Mouse (Mus musculus) kidney, adult 2 months (tissue): ENCODE data around the gene Grhpr. TPM values are rescaled to one million over a fixed set of nuclear protein-coding genes. Genes with fewer than 3 reads are reported as not detected.

Experiments
- DNase-seq: peaks from one replicate; pipeline ENCODE4 v3.0.0; 2021
- H3K27ac ChIP-seq: fragments of 200-500 bp; 2 replicates; pipeline ENCODE4 v1.5.1; 2012; ENCODE audit warnings: low read depth, low read length, control low read depth, inconsistent platforms; ENCODE audit not compliant: insufficient read depth
- H3K27me3 ChIP-seq: fragments of 200-500 bp; replicated peaks from 2 replicates; pipeline ENCODE4 v1.6.1; 2012; ENCODE audit warnings: mild to moderate bottlenecking, moderate library complexity, low read length, inconsistent platforms; ENCODE audit not compliant: control insufficient read depth, insufficient read depth
- H3K36me3 ChIP-seq: fragments of 200-500 bp; 2 replicates; pipeline ENCODE4 v1.6.1; 2012; ENCODE audit warnings: mild to moderate bottlenecking, moderate library complexity, low read length, inconsistent platforms; ENCODE audit not compliant: control insufficient read depth, insufficient read depth
- H3K4me1 ChIP-seq: fragments of 200-500 bp; 2 replicates; pipeline ENCODE4 v1.6.1; 2011; ENCODE audit warnings: low read length; ENCODE audit not compliant: control insufficient read depth, insufficient read depth
- H3K4me3 ChIP-seq: fragments of 200-500 bp; 2 replicates; pipeline ENCODE4 v1.5.1; 2011; ENCODE audit warnings: mild to moderate bottlenecking, low read depth, low read length, control low read depth; ENCODE audit not compliant: insufficient read depth
- CTCF ChIP-seq: fragments of 200-500 bp; conservative IDR thresholded peaks from 2 replicates; pipeline ENCODE4 v1.5.1; 2011; ENCODE audit warnings: low read depth, mild to moderate bottlenecking, control low read depth, low read length, moderate library complexity, mixed read lengths; ENCODE audit not compliant: insufficient read depth, insufficient read length
- POLR2A ChIP-seq: fragments of 200-500 bp; IDR thresholded peaks from one replicate; pipeline ENCODE4 v1.6.1; 2011; ENCODE audit warnings: low read depth, low read length, control low read depth
- WGBS: fragments of 180-500 bp; shearing (Covaris S2); methylation state at CpG from one replicate; pipeline ENCODE4 v1.1.7; 2018; 5-methylcytosine and 5-hydroxymethylcytosine counted together
- polyA plus RNA-seq: library from polyadenylated mRNA; depleted of rRNA; stranded (reverse); fragments of >200 nt; gene quantifications from 2 replicates; pipeline ENCODE4 v1.2.3, GENCODE M21; 2012

Grhpr gene
- polyA plus RNA-seq, 1 experiment: 342 TPM

GRCm38 (mm10) chr4:44963156-44963555 lies 18.0 kb upstream of the Grhpr start:
- no peak overlapping the region for H3K4me3 ChIP-seq
- no peak overlapping the region for H3K27ac ChIP-seq
- H3K36me3 ChIP-seq: no peaks in the 10 kb centered on the region
- WGBS: 37% methylated on average over 11 of the region's 11 CpGs
- no peaks in the 10 kb centered on the region for H3K4me1 ChIP-seq
- DNase-seq: peak; percentile 80
- TF ChIP-seq CTCF (no peak), POLR2A (no peak)
- H3K27me3 ChIP-seq: no peaks in the 10 kb centered on the region

- H3K27me3 ChIP-seq: no peaks in the 10 kb centered on the region
- no peaks in the 10 kb centered on the region for H3K36me3 ChIP-seq
- no peak for DNase-seq
- 92% methylated on average over 2 of the region's 2 CpGs for WGBS
- H3K4me3 ChIP-seq: no peak overlapping the region
- TF ChIP-seq CTCF: no peak
- TF ChIP-seq POLR2A: no peak
- no peaks in the 10 kb centered on the region for H3K4me1 ChIP-seq
- H3K27ac ChIP-seq: 0 out of 2 replicates have a peak overlapping the region, but pooled peaks have one; percentile 59
These were observed 16.0 kb upstream of the Grhpr start for GRCm38 (mm10) chr4:44965175-44965574.

DNA sequence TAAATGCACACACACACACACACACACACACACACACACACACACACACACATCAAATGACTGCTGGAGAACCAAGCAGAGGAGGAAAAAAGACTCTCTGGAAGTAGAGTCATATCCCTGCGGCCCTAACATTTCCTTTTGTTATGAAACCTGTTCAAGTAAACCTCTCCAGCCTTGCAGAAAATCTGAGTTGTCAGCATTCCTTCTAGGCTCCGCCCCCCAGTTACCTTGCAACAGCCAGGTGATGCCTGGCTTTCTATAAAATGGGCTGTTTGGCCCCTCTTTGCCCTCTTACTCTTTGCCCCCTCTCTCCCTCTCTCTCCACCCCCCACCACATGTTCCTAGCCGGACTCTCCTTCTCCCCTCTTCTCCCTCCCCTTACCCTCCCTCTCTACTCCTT lies 15.5 kb upstream of the Grhpr start:
- Histone ChIP-seq H3K4me1 (no peaks in the 10 kb centered on the region), H3K4me3 (no peak overlapping the region), H3K27ac (peak overlapping the region; percentile 59), H3K36me3 (no peaks in the 10 kb centered on the region), H3K27me3 (no peaks in the 10 kb centered on the region)
- peak; percentile 56 for DNase-seq
- TF ChIP-seq CTCF: no peak
- no peak for TF ChIP-seq POLR2A
- 80% methylated on average over 3 of the region's 3 CpGs for WGBS

- WGBS: 88% methylated on average over 8 of the region's 8 CpGs
- TF ChIP-seq CTCF (no peak), POLR2A (no peak)
- H3K4me3 ChIP-seq: no peak overlapping the region
- H3K36me3 ChIP-seq: no peaks in the 10 kb centered on the region
- no peaks in the 10 kb centered on the region for H3K4me1 ChIP-seq
- H3K27me3 ChIP-seq: no peaks in the 10 kb centered on the region
- no peak for DNase-seq
- H3K27ac ChIP-seq: no peak overlapping the region
These were observed 13.8 kb upstream of the Grhpr start for GRCm38 (mm10) chr4:44967402-44967801.

DNA sequence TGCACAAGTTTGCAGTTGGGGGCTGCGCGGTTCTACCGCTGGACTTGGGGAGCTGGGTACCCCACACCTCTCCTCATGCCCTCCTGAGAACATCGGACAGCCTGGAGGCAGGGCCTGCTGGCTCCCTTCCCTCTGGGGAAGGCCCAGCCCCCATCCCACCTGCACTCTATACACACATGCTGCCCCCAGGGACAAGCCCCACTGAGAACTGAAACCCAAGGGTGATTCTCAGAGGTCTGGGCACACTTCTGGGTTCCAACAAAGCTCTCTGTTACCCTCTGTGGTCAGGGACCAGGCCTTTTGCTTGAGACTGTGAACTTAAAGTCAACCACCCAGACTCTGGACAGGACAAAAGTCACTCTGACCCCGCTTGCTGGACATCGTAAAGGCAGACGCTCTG lies 11.1 kb upstream of the Grhpr start:
- 84% methylated on average over 7 of the region's 7 CpGs for WGBS
- Histone ChIP-seq H3K4me1 (no peaks in the 10 kb centered on the region; the same call in 1 of the 2 replicates), H3K4me3 (no peak overlapping the region), H3K36me3 (no peaks in the 10 kb centered on the region), H3K27ac (no peak overlapping the region), H3K27me3 (no peaks in the 10 kb centered on the region)
- TF ChIP-seq POLR2A (no peak), CTCF (no peak)
- no peak for DNase-seq

- TF ChIP-seq CTCF: peak; percentile 82
- no peak for TF ChIP-seq POLR2A
- Histone ChIP-seq H3K27ac (no peak overlapping the region), H3K36me3 (no peaks in the 10 kb centered on the region), H3K27me3 (no peaks in the 10 kb centered on the region), H3K4me3 (no peak overlapping the region), H3K4me1 (no peaks in the 10 kb centered on the region; the same call in 1 of the 2 replicates)
- 19% methylated on average over 10 of the region's 10 CpGs for WGBS
- peak; percentile 74 for DNase-seq
These were observed 10.5 kb upstream of the Grhpr start for GRCm38 (mm10) chr4:44970612-44971110.

DNA sequence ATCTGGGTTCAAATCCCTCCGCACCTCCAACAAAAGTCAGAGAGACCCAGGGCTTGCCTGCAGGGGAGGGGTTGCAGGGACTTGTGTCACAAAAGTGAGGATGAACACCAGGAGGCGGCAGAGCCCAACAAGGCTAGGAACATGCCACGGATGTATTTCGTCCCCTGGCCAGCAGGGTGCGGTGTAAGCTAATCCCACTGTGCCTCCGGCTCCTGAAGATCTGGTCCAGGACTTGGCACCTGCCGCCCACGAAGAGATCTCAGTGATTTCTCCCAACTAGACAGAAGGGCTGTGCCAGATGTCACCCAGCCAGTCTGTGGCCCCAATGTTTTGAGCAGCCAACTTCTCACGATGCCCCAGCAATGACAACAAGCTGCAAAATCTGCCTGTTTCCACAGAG lies 7.7 kb upstream of the Grhpr start:
- no peak overlapping the region for H3K4me3 ChIP-seq
- no peaks in the 10 kb centered on the region; the same call in 1 of the 2 replicates for H3K4me1 ChIP-seq
- 12% methylated on average over 9 of the region's 9 CpGs for WGBS
- peak; percentile 95 for DNase-seq
- no peaks in the 10 kb centered on the region for H3K27me3 ChIP-seq
- H3K27ac ChIP-seq: no peak overlapping the region
- TF ChIP-seq CTCF: peak; percentile 100; the same call in 1 of the 2 replicates
- no peak for TF ChIP-seq POLR2A
- H3K36me3 ChIP-seq: no peaks in the 10 kb centered on the region
